Mouse (Mus musculus): ENCODE results near the gene Casp12.
"Not testable (repeated sequence)": the region's sequence is repeated elsewhere in the genome, so short reads cannot be mapped to it uniquely, and the experiment has no call there.

Casp12 gene

DNA sequence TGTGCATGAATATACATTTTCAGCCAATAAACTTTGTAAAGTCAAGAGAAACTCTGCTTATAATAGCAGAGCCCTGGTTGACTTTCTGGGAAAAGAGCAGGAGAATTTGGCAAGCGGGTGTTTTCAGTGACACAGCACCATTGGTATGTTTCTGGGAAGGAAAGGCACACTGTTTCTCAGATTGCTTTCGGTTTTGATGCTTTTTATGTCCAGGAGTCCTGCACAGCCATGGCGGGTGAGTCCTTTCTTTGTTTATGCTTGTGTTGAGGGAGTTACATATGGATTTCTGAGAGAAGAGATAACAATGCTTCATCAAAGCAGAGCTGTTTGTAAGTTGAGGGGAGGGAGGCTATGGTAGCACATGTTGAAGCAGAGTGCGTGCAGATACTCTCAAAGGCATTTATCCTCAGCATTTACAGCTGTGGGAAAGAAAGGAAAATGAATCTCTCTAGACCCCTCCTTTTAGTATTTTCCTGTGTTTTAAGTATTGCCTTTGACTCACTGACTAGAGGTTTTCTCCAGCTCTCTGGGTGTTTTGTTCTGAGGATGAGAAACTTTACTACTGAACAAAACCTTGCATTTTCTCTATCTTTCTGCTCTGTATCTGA is at the start of gene Casp12:
TSS of gene Casp12 (plus strand) at position 140 of the 608 bp plus-strand sequence.
- DNase-seq (ENCODE audit: low spot score), result no peak

DNA sequence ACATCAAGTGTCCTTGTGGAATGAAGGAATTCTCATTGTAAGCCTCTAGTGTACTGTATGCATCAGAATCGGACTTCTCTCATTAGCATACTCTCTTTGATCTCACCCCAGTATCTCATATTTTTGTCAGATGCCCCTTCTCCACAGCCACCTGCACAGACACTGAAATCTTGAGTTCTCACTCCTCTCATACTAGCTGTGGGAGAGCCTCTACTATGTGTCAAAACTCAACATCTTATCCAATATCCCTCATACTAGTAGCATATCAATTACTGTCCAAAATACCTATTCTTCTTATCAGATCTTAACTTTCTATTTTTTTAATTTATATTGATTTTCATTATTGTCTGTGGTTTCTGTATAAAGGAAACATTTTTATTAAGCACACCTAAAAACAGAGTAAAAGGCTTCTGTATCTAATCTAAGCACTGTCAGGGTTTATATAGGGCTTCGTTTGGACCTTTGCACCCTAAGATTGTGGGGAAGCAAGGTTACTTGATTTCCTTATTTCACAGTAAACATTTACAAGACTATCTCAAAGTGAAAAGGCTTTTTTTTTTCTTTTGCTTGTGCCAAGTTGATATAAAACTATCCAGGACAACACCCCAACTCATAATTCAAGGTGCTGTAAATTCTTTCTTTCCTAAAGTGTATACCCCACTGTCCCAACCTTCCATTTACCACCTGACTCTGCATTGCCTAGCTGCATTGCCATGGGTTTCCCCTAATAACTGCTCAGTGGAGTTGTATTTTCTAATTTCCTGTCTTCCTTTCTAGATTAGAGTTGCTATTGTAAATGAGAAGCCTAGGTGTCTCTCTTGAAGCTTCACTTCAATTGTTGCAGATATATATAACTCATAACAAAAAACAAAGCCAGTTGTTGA is 48.6 kb upstream of the Casp12 start:
- no peak for DNase-seq (ENCODE audit: low spot score)

GRCm38 (mm10) chr9:5298329-5299131 is 46.7 kb upstream of the Casp12 start, which contains the start of gene Casp1:
Gene Casp1 (plus strand): TSS chr9:5298517.
- DNase-seq (ENCODE audit: low spot score), result no peak

- DNase-seq (ENCODE audit: low spot score), result no peak
These were observed 46.2 kb upstream of the Casp12 start for GRCm38 (mm10) chr9:5299132-5299381.

- DNase-seq (ENCODE audit: low spot score), result no peak
These were observed 36.7 kb upstream of the Casp12 start, which contains the start of gene Casp4 for GRCm38 (mm10) chr9:5308561-5308960. Gene Casp4 (plus strand): TSS chr9:5308828.

GRCm38 (mm10) chr9:5310112-5310511 is 35.1 kb upstream of the Casp12 start:
- DNase-seq (ENCODE audit: low spot score), result no peak

GRCm38 (mm10) chr9:5311435-5311834 is 33.8 kb upstream of the Casp12 start:
- DNase-seq (ENCODE audit: low spot score), result no peak

DNA sequence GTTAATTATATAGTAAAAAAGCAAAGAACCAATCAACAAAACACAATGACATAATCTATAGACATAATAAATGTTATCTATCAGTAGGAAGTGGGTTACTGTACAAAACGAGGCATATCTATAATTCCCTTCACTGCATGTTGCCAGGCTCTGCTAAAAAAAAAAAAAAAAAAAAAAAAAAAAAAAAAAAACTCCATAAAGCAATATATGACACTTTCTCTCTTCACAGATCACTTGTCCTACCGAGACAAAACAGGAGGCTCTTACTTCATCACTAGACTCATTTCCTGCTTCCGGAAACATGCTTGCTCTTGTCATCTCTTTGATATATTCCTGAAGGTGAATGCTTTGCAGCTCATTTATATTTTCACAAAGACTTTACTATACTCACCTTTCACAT is 17.0 kb upstream of the Casp12 start:
- no peak for DNase-seq (ENCODE audit: low spot score)

- DNase-seq (ENCODE audit: low spot score), result no peak
These were observed 12.8 kb upstream of the Casp12 start for GRCm38 (mm10) chr9:5332441-5332840.

GRCm38 (mm10) chr9:5333422-5333821 is 11.8 kb upstream of the Casp12 start:
- DNase-seq (ENCODE audit: low spot score), result no peak

- DNase-seq (ENCODE audit: low spot score), result no peak
These were observed 2.1 kb upstream of the Casp12 start for GRCm38 (mm10) chr9:5343092-5343491.

DNA sequence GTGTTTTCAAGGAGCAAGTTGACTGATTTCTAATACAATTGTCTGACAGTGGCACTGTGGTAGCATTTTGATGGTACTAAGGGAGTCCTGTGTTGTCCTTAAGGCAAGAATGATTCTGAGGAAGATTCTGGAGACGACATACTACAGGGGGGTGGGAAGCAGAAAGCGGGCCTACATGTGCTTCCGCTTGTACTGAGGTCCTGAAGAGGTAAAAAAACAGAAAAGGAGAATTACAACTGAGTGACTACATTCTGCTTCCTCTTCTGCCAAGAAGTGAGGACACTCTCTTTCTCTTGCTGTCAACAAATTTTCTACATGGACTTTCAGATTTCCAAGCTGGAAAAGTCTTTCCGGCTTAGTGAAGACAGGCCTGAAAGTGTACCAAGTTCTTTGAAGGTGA is 1.1 kb upstream of the Casp12 start:
- no peak for DNase-seq (ENCODE audit: low spot score)

DNA sequence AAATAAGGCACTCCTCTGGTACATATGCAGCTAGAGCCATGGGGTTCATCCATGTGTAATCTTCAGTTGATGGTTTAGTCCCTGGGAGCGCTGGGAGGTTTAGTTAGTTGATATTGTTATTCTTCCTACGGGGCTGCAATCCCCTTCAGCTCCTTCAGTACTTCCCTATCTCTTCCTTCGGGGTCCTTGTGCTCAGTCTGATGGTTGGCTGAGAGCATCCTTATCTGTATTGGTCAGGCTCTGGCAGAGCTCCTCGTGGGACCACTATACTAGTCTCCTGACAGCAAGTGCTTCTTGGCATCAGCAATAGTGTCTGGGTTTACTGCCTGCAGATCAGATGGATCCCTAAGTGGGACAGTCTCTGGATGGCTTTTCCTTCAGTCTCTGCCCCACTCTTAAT is 2.2 kb downstream of the Casp12 start:
- no peak for DNase-seq (ENCODE audit: low spot score)

DNA sequence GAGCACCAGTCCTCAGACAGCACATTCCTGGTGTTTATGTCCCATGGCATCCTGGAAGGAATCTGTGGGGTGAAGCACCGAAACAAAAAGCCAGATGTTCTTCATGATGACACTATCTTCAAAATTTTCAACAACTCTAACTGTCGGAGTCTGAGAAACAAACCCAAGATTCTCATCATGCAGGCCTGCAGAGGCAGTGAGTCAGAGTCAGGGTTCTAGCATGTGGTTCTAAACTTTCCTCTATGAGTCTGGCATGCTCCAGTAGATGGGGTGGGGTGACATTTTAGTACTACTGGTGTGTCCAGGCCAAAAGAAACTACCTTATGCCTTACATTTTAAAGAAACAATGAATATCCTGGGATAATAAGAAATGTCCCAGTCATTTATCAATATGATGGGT is 8.4 kb downstream of the Casp12 start:
- DNase-seq (ENCODE audit: low spot score), result no peak

DNA sequence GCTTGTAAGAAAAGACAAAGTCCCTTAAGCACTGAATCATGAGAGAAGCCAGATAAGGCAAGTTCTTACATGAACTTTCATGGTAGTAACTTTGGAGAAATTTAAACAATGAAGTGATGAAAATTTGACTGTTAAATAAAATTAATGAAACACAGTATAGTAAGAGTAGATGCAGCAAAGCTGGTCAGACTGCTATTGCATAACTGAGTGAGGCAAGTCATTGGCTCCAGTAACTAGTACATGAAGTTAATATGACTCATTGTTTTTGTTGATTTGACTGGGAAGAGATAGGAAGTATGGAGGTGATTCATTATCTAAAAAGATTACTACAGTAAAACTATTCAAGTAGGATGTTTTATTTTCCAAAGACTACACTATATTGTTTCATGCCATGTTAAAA is 11.6 kb downstream of the Casp12 start:
- DNase-seq (ENCODE audit: low spot score), result no peak

DNA sequence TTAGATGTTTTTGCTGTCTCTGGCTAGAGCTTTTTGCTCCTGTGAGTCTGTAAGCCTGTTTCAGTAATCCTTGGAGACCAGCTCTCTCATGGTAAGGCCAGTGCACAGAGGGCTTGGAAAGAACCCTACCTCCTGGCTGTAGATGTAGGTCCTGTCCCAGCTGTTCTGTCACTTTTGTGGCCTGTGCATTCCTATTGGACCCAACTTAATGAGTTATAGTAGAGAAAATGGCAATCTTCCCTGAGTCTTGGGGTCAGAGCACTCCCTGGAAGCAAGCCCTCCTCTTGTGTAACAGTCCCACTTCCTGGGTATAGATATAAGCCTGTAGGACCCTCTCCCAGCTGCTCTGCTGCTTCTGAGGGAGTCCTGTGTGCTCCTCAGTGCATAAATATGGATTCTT is 48.3 kb downstream of the Casp12 start:
- DNase-seq (ENCODE audit: low spot score), result no peak

DNA sequence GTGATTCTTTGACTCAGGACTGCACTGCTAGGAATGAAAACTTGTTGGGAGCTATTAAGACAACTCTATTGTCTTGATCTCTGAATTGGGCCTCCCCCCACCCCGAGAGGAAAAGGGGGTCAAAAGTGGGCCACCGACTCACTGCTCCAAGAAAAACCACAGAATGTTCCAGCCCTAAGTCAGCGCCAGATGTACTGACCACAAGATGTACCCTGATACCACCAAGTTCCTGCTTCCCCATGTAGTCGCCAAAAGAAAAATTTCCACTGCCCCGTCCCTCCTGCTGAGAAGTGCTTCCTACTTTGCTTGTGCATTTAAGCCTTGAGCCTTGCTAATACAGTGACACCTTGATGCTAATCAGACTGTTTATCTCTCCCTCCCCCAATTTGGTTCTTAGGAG is 50.6 kb downstream of the Casp12 start:
- not testable (repeated sequence) for DNase-seq (ENCODE audit: low spot score)

- DNase-seq (ENCODE audit: low spot score), result no peak
These were observed 65.8 kb downstream of the Casp12 start for GRCm38 (mm10) chr9:5410988-5411568.

- no peak for DNase-seq (ENCODE audit: low spot score)
These were observed 67.3 kb downstream of the Casp12 start for GRCm38 (mm10) chr9:5412446-5413111.

DNA sequence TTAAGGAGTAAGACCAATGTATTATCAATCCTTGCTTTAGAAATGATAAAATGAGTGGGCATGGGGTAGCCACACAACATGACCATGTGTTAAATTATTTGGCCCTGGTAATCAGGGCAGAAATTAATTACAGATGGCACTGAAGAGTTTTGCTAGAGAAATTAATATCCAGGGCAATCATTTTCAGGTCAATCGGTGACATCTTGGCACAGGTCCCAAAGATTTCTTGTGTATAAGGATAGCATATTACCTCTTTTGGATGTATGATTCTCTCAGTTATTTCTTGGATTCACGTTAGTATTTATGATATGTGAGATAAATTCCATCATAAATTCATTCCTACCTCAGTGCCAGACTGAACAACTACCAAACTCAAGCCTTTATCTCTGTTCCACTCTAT is 72.6 kb downstream of the Casp12 start:
- no peak for DNase-seq (ENCODE audit: low spot score)

Measured in layer of hippocampus, adult 11-12 months (tissue).